Mouse (Mus musculus): ENCODE results near the gene Gripap1. TPM values are rescaled to one million over a fixed set of nuclear protein-coding genes. Genes with fewer than 3 reads are reported as not detected.

The Gripap1 gene
- polyA plus RNA-seq, 1 experiment from 2014 or later = 34.1 TPM

- H3K4me2 ChIP-seq = no peak overlapping the region
- H3K36me3 ChIP-seq (ENCODE audit: insufficient read depth) = peaks cover 23% of the 10 kb centered on the region; the same call in 1 of the 2 replicates
- no peak for DNase-seq
- H3K27ac ChIP-seq (ENCODE audit: low read depth) = no peak overlapping the region
- TF ChIP-seq CTCF (IDR thresholded peaks at IDR 0.05; ENCODE audit: low read depth) = no peak
- 54% methylated on average over 2 of the region's 2 CpGs for WGBS
- ATAC-seq (ENCODE audit: insufficient read depth) = no peak
- H3K27me3 ChIP-seq (ENCODE audit: insufficient read depth, low read length) = no peaks in the 10 kb centered on the region
- no peaks in the 10 kb centered on the region for H3K4me1 ChIP-seq (ENCODE audit: insufficient read depth)
- no peak overlapping the region for H3K4me3 ChIP-seq (ENCODE audit: low read depth, low read length)
- no peaks in the 10 kb centered on the region for H3K9me3 ChIP-seq (ENCODE audit: low read depth, low read length)
- H3K9ac ChIP-seq = no peak overlapping the region
Measured at GRCm38 (mm10) chrX:7868506-7868905, 78.9 kb downstream of the Gripap1 start.

- no peak overlapping the region for H3K9ac ChIP-seq
- no peak for ATAC-seq (ENCODE audit: insufficient read depth)
- no peak overlapping the region for H3K27ac ChIP-seq (ENCODE audit: low read depth)
- H3K4me1 ChIP-seq (ENCODE audit: insufficient read depth) = no peaks in the 10 kb centered on the region
- H3K9me3 ChIP-seq (ENCODE audit: low read depth, low read length) = no peaks in the 10 kb centered on the region
- H3K4me2 ChIP-seq = no peak overlapping the region
- TF ChIP-seq CTCF (IDR thresholded peaks at IDR 0.05; ENCODE audit: low read depth) = no peak
- H3K27me3 ChIP-seq (ENCODE audit: insufficient read depth, low read length) = no peaks in the 10 kb centered on the region
- 62% methylated on average over 3 of the region's 3 CpGs for WGBS
- no peak for DNase-seq
- peaks cover 26% of the 10 kb centered on the region; the same call in 1 of the 2 replicates for H3K36me3 ChIP-seq (ENCODE audit: insufficient read depth)
- no peak overlapping the region for H3K4me3 ChIP-seq (ENCODE audit: low read depth, low read length)
Measured at GRCm38 (mm10) chrX:7869826-7870225, 80.3 kb downstream of the Gripap1 start.

MicroRNAs encoded within 50 kb of the gene (microRNA counts, 519-probe panel; counts per million panel counts)
- microRNA mmu-miR-1198 = 2,331 counts per million, percentile 37 among the panel's probes with 10 or more counts

Small RNA genes within 50 kb of the gene (microRNA-seq; reads per million reads assigned to microRNA genes)
- 38.3 reads per million, percentile 39 among the genes with 10 or more reads in this experiment for gene Mir1198 (ENCODE audit: borderline number of aligned reads)

Other genes starting within 250 kb of the Gripap1 start
- 0.19 TPM in 1 of 2 replicates, not detected in the other for gene Foxp3, start 216.1 kb upstream of the Gripap1 start, polyA plus RNA-seq (2014; fragmentation: Nextera tagmentation; extraction: Ambion mirVana)
- 1.4 and 1.5 TPM in 2 replicates for gene Ppp1r3f, start 215.5 kb upstream of the Gripap1 start, polyA plus RNA-seq (2014; fragmentation: Nextera tagmentation; extraction: Ambion mirVana)
- 26.4 and 28.6 TPM in 2 replicates for gene Ccdc22, start 184.2 kb upstream of the Gripap1 start, polyA plus RNA-seq (2014; fragmentation: Nextera tagmentation; extraction: Ambion mirVana)
- gene Cacna1f, start 182.7 kb upstream of the Gripap1 start, polyA plus RNA-seq (2014; fragmentation: Nextera tagmentation; extraction: Ambion mirVana) = 0.05 TPM in 1 of 2 replicates, not detected in the other
- gene Syp, start 151.3 kb upstream of the Gripap1 start, polyA plus RNA-seq (2014; fragmentation: Nextera tagmentation; extraction: Ambion mirVana) = 0.88 and 0.97 TPM in 2 replicates
- 8.3 and 8.6 TPM in 2 replicates for gene Prickle3, start 132.5 kb upstream of the Gripap1 start, polyA plus RNA-seq (2014; fragmentation: Nextera tagmentation; extraction: Ambion mirVana)
- gene Plp2, start 118.4 kb upstream of the Gripap1 start, polyA plus RNA-seq (2014; fragmentation: Nextera tagmentation; extraction: Ambion mirVana) = 185 and 188 TPM in 2 replicates
- 0.12 and 0.13 TPM in 2 replicates for gene Magix, start 108.5 kb upstream of the Gripap1 start, polyA plus RNA-seq (2014; fragmentation: Nextera tagmentation; extraction: Ambion mirVana)
- gene Gpkow, start 92.6 kb upstream of the Gripap1 start, polyA plus RNA-seq (2014; fragmentation: Nextera tagmentation; extraction: Ambion mirVana) = 46.6 and 46.9 TPM in 2 replicates
- gene Wdr45, start 75.4 kb upstream of the Gripap1 start, polyA plus RNA-seq (2014; fragmentation: Nextera tagmentation; extraction: Ambion mirVana) = 32.1 and 32.8 TPM in 2 replicates
- gene Gm45208, start 67.5 kb upstream of the Gripap1 start, polyA plus RNA-seq (2014; fragmentation: Nextera tagmentation; extraction: Ambion mirVana) = 0.49 and 1.1 TPM in 2 replicates
- gene Praf2, start 61.3 kb upstream of the Gripap1 start, polyA plus RNA-seq (2014; fragmentation: Nextera tagmentation; extraction: Ambion mirVana) = 71.2 and 71.8 TPM in 2 replicates
- 22.7 and 25.3 TPM in 2 replicates for gene Ccdc120, start 38.9 kb upstream of the Gripap1 start, polyA plus RNA-seq (2014; fragmentation: Nextera tagmentation; extraction: Ambion mirVana)
- gene Tfe3, start 27.2 kb upstream of the Gripap1 start, polyA plus RNA-seq (2014; fragmentation: Nextera tagmentation; extraction: Ambion mirVana) = 21.7 and 22.5 TPM in 2 replicates
- gene Kcnd1, start 32.5 kb downstream of the Gripap1 start, polyA plus RNA-seq (2014; fragmentation: Nextera tagmentation; extraction: Ambion mirVana) = 1.6 and 2.0 TPM in 2 replicates
- 29.9 and 31.7 TPM in 2 replicates for gene Otud5, start 51.6 kb downstream of the Gripap1 start, polyA plus RNA-seq (2014; fragmentation: Nextera tagmentation; extraction: Ambion mirVana)
- 6.6 and 6.9 TPM in 2 replicates for gene Pim2, start 88.5 kb downstream of the Gripap1 start, polyA plus RNA-seq (2014; fragmentation: Nextera tagmentation; extraction: Ambion mirVana)
- gene Slc35a2, start 94.3 kb downstream of the Gripap1 start, polyA plus RNA-seq (2014; fragmentation: Nextera tagmentation; extraction: Ambion mirVana) = 13.7 and 15.3 TPM in 2 replicates
- gene Pqbp1, start 109.5 kb downstream of the Gripap1 start, polyA plus RNA-seq (2014; fragmentation: Nextera tagmentation; extraction: Ambion mirVana) = 96.0 and 101 TPM in 2 replicates
- gene Timm17b, start 109.6 kb downstream of the Gripap1 start, polyA plus RNA-seq (2014; fragmentation: Nextera tagmentation; extraction: Ambion mirVana) = 160 and 174 TPM in 2 replicates
- gene Gm10491, start 118.1 kb downstream of the Gripap1 start, polyA plus RNA-seq (2014; fragmentation: Nextera tagmentation; extraction: Ambion mirVana) = not detected in 2 replicates
- gene Gm10490, start 119.8 kb downstream of the Gripap1 start, polyA plus RNA-seq (2014; fragmentation: Nextera tagmentation; extraction: Ambion mirVana) = not detected in 2 replicates
- gene Pcsk1n, start 130.1 kb downstream of the Gripap1 start, polyA plus RNA-seq (2014; fragmentation: Nextera tagmentation; extraction: Ambion mirVana) = 0.66 and 0.76 TPM in 2 replicates
- gene Eras, start 138.8 kb downstream of the Gripap1 start, polyA plus RNA-seq (2014; fragmentation: Nextera tagmentation; extraction: Ambion mirVana) = not detected in 2 replicates
- 23.7 and 29.1 TPM in 2 replicates for gene Hdac6, start 158.1 kb downstream of the Gripap1 start, polyA plus RNA-seq (2014; fragmentation: Nextera tagmentation; extraction: Ambion mirVana)
- 1.1 and 1.6 TPM in 2 replicates for gene Gata1, start 188.3 kb downstream of the Gripap1 start, polyA plus RNA-seq (2014; fragmentation: Nextera tagmentation; extraction: Ambion mirVana)
- gene Glod5, start 228.7 kb downstream of the Gripap1 start, polyA plus RNA-seq (2014; fragmentation: Nextera tagmentation; extraction: Ambion mirVana) = not detected in 2 replicates